Mouse (Mus musculus) embryonic facial prominence, embryonic 11.5 days (tissue): ENCODE measurements at regions not wholly inside any gene's neighbourhood (a gene's known extent, or its start where the extent isn't known, plus 50 kb on each side); places are given as distances from the start of the nearest gene placed in this dataset.
A peak's percentile ranks its signal among the peaks of the same experiment; 100 is the strongest.

Experiments used
- ATAC-seq: fragments of 200-750 bp; cut with Nextera tagmentation; replicated peaks from 2 replicates; pipeline ENCODE4 v1.8.0; 2017; ENCODE audit warnings: low read depth; ENCODE audit not compliant: insufficient number of reproducible peaks, low FRiP score, low TSS enrichment
- DNase-seq: peaks from one replicate; pipeline ENCODE4 v3.0.0-alpha.2; 2015; ENCODE audit warnings: low spot score
- H3K27ac ChIP-seq: fragments of 300-500 bp; sonication (generic); replicated peaks from 2 replicates; pipeline ENCODE4 v1.5.1; 2014; ENCODE audit warnings: mild to moderate bottlenecking, low read depth, low read length, control low read depth
- H3K27me3 ChIP-seq: fragments of 300-500 bp; sonication (generic); 2 replicates; pipeline ENCODE4 v1.6.1; 2014; ENCODE audit warnings: mild to moderate bottlenecking, low read length, moderate library complexity, mixed read lengths; ENCODE audit not compliant: control insufficient read depth, insufficient read depth
- H3K36me3 ChIP-seq: fragments of 300-500 bp; sonication (generic); replicated peaks from 2 replicates; pipeline ENCODE4 v1.6.1; 2014; ENCODE audit warnings: low read depth, mild to moderate bottlenecking, low read length, moderate library complexity, mixed read lengths; ENCODE audit not compliant: control insufficient read depth, insufficient read depth
- H3K4me1 ChIP-seq: fragments of 300-500 bp; sonication (generic); 2 replicates; pipeline ENCODE4 v1.6.1; 2014; ENCODE audit warnings: low read length, mixed read lengths; ENCODE audit not compliant: control insufficient read depth, insufficient read depth
- H3K4me2 ChIP-seq: fragments of 300-500 bp; sonication (generic); 2 replicates; pipeline ENCODE4 v1.6.1; 2014; ENCODE audit warnings: low read depth, mild to moderate bottlenecking, control low read depth, low read length, moderate library complexity
- H3K4me3 ChIP-seq: fragments of 300-500 bp; sonication (generic); 2 replicates; pipeline ENCODE4 v1.5.1; 2014; ENCODE audit warnings: low read depth, low read length, control low read depth
- H3K9ac ChIP-seq: fragments of 300-500 bp; sonication (generic); replicated peaks from 2 replicates; pipeline ENCODE4 v1.6.1; 2014; ENCODE audit warnings: mild to moderate bottlenecking, control low read depth, low read length
- H3K9me3 ChIP-seq: fragments of 300-500 bp; sonication (generic); replicated peaks from 2 replicates; pipeline ENCODE4 v1.6.1; 2016; ENCODE audit warnings: mild to moderate bottlenecking, low read length, inconsistent platforms, mixed read lengths; ENCODE audit not compliant: control insufficient read depth
- WGBS: fragments of 180-500 bp; shearing (Covaris S2); extraction: QIAGEN DNeasy Blood & Tissue Kit; methylation state at CpG from one replicate; pipeline ENCODE4 v1.1.7; 2014; 5-methylcytosine and 5-hydroxymethylcytosine counted together

DNA sequence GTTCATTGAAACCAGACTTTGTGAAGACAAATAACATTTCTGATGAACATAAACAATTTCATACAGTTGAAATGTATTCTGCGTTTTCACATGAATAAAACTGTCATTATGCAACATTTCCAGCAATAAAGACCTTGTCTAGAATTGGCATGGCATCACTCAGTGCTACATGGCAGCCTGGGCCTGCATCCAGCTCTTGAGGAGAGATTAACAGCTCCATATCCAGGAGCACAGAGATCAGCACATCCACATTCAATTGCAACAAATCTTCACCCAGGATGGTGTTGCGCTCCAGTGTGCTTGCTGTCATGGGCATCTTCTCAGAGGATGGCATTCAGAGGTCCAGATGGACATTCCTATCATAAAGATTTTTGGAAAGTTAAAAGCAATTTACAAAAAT, 196.7 kb upstream of the Tmem161b start:
- 94% methylated on average over 2 of the region's 2 CpGs for WGBS
- Histone ChIP-seq H3K36me3 (no peaks in the 10 kb centered on the region), H3K4me2 (no peak overlapping the region), H3K9ac (no peak overlapping the region), H3K27ac (no peak overlapping the region), H3K4me3 (no peak overlapping the region), H3K27me3 (no peaks in the 10 kb centered on the region), H3K4me1 (no peaks in the 10 kb centered on the region), H3K9me3 (no peaks in the 10 kb centered on the region)
- DNase-seq (no peak), ATAC-seq (no peak)

GRCm38 (mm10) chr13:84047736-84048135, 174.4 kb upstream of the Tmem161b start:
- Histone ChIP-seq H3K36me3 (no peaks in the 10 kb centered on the region), H3K9me3 (no peaks in the 10 kb centered on the region), H3K4me1 (no peaks in the 10 kb centered on the region), H3K27me3 (no peaks in the 10 kb centered on the region), H3K27ac (no peak overlapping the region), H3K9ac (no peak overlapping the region), H3K4me2 (no peak overlapping the region), H3K4me3 (no peak overlapping the region)
- ATAC-seq (no peak), DNase-seq (no peak)
- WGBS = 92% methylated on average over 6 of the region's 6 CpGs

DNA sequence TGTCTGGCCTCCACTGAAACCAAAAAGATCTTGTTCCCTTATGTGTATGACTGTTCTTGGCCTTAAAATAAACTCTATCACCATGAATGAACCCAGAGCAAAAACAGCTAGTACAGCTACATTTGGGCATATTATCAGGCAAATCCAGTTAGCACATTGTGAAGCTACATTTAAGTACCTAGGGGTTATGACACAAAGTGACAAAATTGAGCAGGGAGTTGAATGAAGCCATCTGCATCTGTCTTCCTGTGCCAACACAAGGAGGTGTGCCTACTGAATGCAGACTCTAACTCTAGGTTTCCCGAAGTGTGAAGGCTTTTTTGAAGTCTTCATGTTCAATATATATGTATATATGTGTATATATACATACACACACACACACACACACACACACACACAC, 169.9 kb upstream of the Tmem161b start:
- no peaks in the 10 kb centered on the region for H3K4me1 ChIP-seq
- no peak for DNase-seq
- no peaks in the 10 kb centered on the region for H3K36me3 ChIP-seq
- H3K9ac ChIP-seq = no peak overlapping the region
- no peaks in the 10 kb centered on the region for H3K27me3 ChIP-seq
- WGBS = 77% methylated on average over 1 of the region's 1 CpGs
- H3K4me3 ChIP-seq = no peak overlapping the region
- H3K27ac ChIP-seq = no peak overlapping the region
- ATAC-seq = no peak
- no peak overlapping the region for H3K4me2 ChIP-seq
- no peaks in the 10 kb centered on the region for H3K9me3 ChIP-seq

- 64% methylated on average over 7 of the region's 7 CpGs for WGBS
- Histone ChIP-seq H3K4me1 (no peaks in the 10 kb centered on the region), H3K36me3 (no peaks in the 10 kb centered on the region), H3K4me2 (no peak overlapping the region), H3K4me3 (no peak overlapping the region), H3K9ac (no peak overlapping the region), H3K27me3 (no peaks in the 10 kb centered on the region), H3K27ac (no peak overlapping the region), H3K9me3 (no peaks in the 10 kb centered on the region)
- ATAC-seq = no peak
- DNase-seq = no peak
Measured at GRCm38 (mm10) chr13:84054956-84055355, 167.1 kb upstream of the Tmem161b start.

DNA sequence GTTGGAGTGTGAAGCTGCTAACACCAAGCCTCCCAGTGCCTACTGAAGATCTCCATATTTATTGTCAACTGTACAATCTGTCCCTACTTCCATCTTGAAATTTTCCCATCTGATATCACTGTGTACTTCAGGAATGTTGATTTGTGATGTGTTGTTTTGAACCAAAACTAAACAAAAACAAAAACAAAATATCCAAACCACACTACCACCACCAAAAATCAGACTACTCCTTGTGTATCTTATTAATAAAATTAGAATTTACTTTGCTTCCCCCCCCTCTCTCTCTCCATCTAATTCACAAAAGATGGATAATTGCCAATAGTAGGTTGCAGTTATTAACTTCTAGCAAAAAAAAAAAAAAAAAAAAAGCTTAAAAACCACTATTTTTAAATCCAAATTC, 166.5 kb upstream of the Tmem161b start:
- no peaks in the 10 kb centered on the region for H3K4me1 ChIP-seq
- no peak overlapping the region for H3K9ac ChIP-seq
- DNase-seq (no peak), ATAC-seq (no peak)
- H3K27ac ChIP-seq = no peak overlapping the region
- no peak overlapping the region for H3K4me3 ChIP-seq
- no peaks in the 10 kb centered on the region for H3K36me3 ChIP-seq
- H3K27me3 ChIP-seq = no peaks in the 10 kb centered on the region
- H3K9me3 ChIP-seq = no peaks in the 10 kb centered on the region
- H3K4me2 ChIP-seq = no peak overlapping the region

- ATAC-seq (no peak), DNase-seq (no peak)
- H3K36me3 ChIP-seq = no peaks in the 10 kb centered on the region
- no peak overlapping the region for H3K27ac ChIP-seq
- no peaks in the 10 kb centered on the region for H3K27me3 ChIP-seq
- 71% methylated on average over 3 of the region's 3 CpGs for WGBS
- H3K4me1 ChIP-seq = no peaks in the 10 kb centered on the region
- H3K4me3 ChIP-seq = no peak overlapping the region
- no peaks in the 10 kb centered on the region for H3K9me3 ChIP-seq
- no peak overlapping the region for H3K9ac ChIP-seq
- no peak overlapping the region for H3K4me2 ChIP-seq
Measured at GRCm38 (mm10) chr13:84056451-84056850, 165.6 kb upstream of the Tmem161b start.

DNA sequence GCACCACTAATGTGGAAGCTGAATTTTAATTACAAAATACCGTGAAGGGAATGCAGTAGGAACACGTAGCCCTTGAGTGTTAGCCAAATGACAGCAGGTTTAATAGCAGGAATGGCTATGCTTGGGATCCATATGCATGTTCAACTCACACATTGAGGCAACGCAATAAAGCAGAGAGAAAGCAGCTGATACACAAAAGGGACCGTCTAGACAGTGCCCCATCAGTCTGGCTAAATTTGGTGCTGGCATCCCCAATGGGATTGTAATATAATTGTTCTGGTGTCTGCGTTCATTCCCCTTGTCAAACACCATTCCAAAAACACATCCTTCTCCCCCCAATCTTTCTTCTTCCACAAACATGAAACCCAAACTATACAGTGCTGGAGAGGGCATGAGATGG, 165.1 kb upstream of the Tmem161b start:
- no peak overlapping the region for H3K4me2 ChIP-seq
- no peaks in the 10 kb centered on the region for H3K36me3 ChIP-seq
- no peak overlapping the region for H3K27ac ChIP-seq
- H3K9ac ChIP-seq = no peak overlapping the region
- peak; percentile 46; the same call in 1 of the 2 replicates for ATAC-seq
- no peak overlapping the region for H3K4me3 ChIP-seq
- H3K4me1 ChIP-seq = no peaks in the 10 kb centered on the region
- no peaks in the 10 kb centered on the region for H3K9me3 ChIP-seq
- H3K27me3 ChIP-seq = no peaks in the 10 kb centered on the region
- DNase-seq = no peak
- 67% methylated on average over 5 of the region's 5 CpGs for WGBS

DNA sequence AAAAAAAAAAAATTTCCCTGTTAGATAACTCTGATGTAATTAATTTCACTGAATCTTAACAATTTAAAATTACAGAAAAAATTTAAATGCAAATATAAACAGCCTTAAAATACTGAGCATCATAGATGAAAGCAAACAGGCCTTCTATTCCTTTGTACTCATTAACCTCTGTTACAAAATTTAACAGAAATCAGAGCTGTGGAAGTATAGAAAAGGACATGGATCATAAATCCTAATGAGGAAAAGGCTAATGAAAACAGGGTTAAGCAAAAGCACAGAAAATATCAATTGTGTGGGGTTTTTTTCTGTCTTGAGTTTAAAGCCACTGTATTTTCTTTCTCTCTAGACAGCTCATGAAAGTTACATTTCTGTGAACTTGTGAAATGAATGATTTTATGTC, 164.6 kb upstream of the Tmem161b start:
- Histone ChIP-seq H3K4me3 (no peak overlapping the region), H3K9me3 (no peaks in the 10 kb centered on the region), H3K27me3 (no peaks in the 10 kb centered on the region), H3K4me1 (no peaks in the 10 kb centered on the region), H3K36me3 (no peaks in the 10 kb centered on the region), H3K9ac (no peak overlapping the region), H3K27ac (no peak overlapping the region), H3K4me2 (no peak overlapping the region)
- DNase-seq (no peak), ATAC-seq (no peak)

DNA sequence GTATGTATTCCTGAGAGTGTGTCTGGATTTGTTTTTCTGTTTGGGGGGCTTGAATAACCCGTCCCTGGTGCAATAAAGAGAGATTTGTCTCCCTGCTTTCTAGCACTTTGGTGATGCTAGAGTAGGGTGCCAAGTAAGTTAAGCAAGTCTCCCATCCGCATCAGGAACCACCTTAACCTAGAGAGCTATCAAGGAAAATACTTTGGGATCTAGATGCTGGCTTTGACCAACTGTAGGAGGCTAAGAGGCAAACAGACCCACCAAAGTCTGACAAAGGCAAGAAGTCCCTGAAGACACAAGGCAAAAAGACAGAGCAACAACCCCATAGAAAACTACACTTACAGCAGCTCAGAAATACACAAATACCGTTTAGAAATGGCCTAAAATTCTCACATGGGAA, 163.8 kb upstream of the Tmem161b start:
- DNase-seq (no peak), ATAC-seq (no peak)
- H3K36me3 ChIP-seq = no peaks in the 10 kb centered on the region
- no peaks in the 10 kb centered on the region for H3K4me1 ChIP-seq
- no peak overlapping the region for H3K4me3 ChIP-seq
- H3K4me2 ChIP-seq = no peak overlapping the region
- no peak overlapping the region for H3K9ac ChIP-seq
- WGBS = 73% methylated on average over 3 of the region's 3 CpGs
- no peaks in the 10 kb centered on the region for H3K9me3 ChIP-seq
- H3K27ac ChIP-seq = no peak overlapping the region
- no peaks in the 10 kb centered on the region for H3K27me3 ChIP-seq
